Mouse (Mus musculus) left cerebral cortex, adult 18-20 months (tissue): ENCODE measurements at regions not wholly inside any gene's neighbourhood (a gene's known extent, or its start where the extent isn't known, plus 50 kb on each side); places are given as distances from the start of the nearest gene placed in this dataset.

ENCODE experiments used
- DNase-seq, 2 experiments: peaks; one replicate each; pipeline ENCODE4 v3.0.0; 2021 to 2022; ENCODE audit warnings: low spot score in 2 of 2, mixed read lengths in 1 of 2

- DNase-seq: no peak
These were observed 406.6 kb upstream of the Cldn34d start for GRCm38 (mm10) chrX:77009336-77009735.

DNA sequence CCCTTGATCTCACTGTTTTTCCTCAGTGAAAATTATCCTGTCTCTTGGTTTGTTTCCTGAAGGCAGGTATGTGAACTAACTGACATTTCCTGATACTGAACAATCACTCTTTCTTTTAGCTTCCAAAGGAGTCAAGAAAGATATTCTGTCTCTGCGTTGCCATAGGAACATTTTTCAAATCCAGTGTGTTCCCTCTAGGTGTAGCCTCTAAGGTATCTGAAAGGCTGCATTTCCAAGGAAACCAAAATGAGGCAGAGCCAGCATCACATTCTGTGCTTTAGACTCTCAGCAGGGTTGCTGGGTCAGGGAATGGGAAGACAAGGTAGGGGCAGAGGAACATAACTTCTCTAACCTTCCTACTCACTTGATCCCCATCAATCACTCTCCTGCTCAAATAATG, 411.2 kb upstream of the Cldn34d start:
- no peak for DNase-seq

DNA sequence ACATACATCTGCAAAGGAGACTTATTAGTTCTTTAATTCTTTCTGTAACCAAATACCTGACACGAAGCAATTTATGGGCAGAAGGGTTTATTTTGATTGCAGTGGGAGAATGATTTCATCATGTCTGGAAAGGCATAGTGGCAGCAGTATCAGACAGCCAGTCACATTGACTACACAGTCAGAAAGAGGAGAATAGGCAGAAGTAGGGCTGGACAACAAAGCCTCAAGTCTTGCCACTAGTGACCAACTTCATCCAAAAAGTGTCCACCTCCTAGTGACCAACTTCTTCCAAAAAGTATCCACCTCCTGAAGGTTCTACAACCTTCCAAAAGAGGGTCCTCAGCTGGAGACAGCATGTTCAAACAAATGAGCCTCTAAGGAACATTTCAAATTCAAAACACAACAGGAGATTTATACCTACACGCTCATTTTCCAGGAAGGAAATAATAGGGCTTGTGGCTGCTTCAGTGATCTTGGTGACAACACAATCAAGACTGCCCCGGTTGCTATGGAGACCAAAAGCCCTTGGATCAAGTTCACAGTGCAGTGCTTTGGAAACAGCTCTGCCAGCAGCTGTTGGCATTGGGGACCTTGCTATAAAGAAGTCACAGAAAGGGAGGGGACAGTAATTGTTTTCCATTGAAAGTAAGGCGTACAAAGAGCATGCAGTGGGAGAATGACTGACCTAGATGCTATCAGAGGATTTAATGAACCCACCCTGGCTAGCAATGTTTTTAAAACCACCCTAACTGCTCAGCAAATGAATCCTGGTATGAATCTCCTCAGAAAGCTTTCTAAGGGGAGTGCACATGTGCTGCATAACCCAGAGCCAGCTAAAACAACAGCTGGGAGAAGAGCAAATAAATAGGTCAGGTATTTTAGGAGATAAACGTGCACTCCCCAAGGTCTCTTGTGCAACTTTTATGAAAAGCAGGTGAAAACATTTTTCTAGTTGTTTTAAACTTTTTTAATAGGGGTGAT, 448.0 kb upstream of the Cldn34d start:
- peak in 1 of 2 experiments; percentile 7 for DNase-seq

- DNase-seq: no peak
These were observed 449.3 kb upstream of the Cldn34d start for GRCm38 (mm10) chrX:77052036-77052435.

DNA sequence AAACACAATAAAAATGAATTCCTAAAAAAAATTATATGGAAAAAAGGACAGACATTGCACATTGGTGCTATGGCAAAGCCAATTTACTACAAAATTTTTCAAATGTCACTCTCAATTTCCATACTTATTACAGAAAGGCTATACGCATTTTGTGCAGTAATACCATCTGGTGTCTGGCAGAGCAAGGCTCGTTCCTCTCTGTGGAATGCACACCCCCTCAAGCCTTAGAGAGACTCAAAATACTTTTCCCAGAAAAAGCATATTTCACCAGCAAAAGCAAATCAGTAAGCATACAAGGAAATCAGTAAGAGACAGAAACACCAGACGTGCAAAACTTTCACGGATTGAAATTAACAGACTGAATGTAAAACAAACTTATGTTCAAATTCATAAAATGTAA, 431.0 kb upstream of the Tbl1x start:
- DNase-seq: peak; percentile 2 to 13

DNA sequence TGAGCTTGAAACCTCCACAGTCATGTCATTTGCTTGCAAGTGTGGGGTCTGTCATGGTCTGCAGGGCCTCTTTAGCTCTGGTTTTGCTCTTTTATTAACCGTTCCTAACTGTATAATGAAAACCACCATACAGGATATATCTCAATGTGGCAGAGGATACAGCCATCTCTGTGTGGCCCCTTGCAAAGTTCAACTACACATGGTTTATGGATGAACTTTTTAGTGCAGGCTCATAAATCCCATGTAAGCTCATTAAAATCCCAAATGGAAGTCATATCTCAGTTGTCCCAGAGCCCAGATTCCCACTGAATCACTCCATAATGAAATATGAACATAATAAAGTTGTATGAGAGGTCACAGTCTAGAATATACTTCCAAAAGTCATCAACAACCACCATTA, 428.1 kb upstream of the Tbl1x start:
- DNase-seq: no peak

DNA sequence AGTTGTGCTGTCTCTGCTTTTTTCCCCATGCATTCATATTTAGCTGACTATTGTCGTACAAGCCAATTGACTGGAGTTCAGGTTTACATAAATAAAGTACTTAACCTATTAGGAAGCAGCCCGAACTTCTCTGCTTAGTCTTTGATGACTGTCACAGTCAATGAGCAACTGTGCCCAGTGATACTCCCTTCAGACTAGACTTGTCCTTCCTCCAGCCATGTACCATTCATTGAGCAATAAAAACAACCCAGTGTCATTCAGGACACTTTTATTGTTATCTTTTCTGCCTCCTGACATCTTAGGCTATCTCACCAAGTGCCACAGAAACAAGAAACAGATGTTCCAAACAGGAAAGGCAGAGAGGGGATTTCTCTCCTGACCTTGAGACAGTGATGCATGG, 389.1 kb upstream of the Tbl1x start:
- no peak for DNase-seq
